Mouse (Mus musculus): ENCODE data around the gene Asb6. TPM values are rescaled to one million over a fixed set of nuclear protein-coding genes. Genes with fewer than 3 reads are reported as not detected.
A peak's percentile ranks its signal among the peaks of the same experiment; 100 is the strongest.

Gene Asb6
- polyA plus RNA-seq, 1 experiment from 2014 or later: 47.2 TPM

DNA sequence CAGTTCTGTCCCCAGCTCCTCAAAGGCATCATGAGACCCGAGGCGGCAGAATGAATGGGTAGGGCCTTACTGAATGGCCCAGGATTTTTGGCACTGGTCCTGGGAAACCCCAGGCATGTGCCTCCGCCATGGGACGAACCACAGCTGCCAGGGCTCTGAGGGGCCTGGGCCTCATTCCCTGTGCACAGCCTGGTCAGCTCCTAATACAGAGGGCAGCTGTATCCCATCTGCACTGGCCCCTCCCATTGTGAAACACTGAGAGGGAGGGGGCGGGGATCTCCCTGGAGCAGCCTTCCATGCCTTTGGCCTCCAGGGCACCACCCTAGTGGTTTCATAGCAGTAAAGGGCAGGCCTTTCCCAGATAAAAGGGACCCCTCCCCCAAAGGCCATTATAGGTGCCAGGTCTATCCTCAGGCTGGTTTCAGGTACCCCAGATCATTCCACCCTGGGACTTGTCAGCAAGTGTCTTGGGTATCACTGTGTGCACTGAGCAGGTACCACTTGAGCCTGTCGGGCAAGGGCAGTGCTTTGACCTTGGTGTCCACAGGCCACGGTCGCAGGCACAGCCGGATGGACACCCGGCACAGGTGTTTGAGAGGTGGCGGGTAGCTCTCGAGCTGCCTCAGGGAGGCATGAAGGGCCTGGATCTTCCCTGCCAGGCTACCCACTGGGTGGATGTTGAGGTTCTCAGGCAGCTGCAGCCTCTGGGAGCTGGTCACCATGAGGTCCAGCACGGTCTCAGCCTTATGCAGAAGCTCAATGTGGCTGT is 6.6 kb downstream of the Asb6 start:
- Histone ChIP-seq H3K9me3 (ENCODE audit: control insufficient read depth, low read length) (0 out of 2 replicates have a peak, but pooled peaks cover 2% of the 10 kb centered on the region), H3K36me3 (ENCODE audit: control insufficient read depth, insufficient read depth) (peaks cover 43% of the 10 kb centered on the region), H3K27me3 (replicated peaks; ENCODE audit: control insufficient read depth, insufficient read depth, low read length) (no peaks in the 10 kb centered on the region), H3K9ac (replicated peaks; ENCODE audit: low read depth, low read length) (no peak overlapping the region), H3K4me3 (replicated peaks; ENCODE audit: low read length) (no peak overlapping the region), H3K27ac (ENCODE audit: low read length) (no peak overlapping the region; the same call in 1 of the 2 replicates), H3K4me1 (replicated peaks; ENCODE audit: control insufficient read depth, insufficient read depth, low read length) (peaks cover 22% of the 10 kb centered on the region), H3K4me2 (ENCODE audit: low read length) (no peak overlapping the region)
- ATAC-seq: peak; percentile 47
- WGBS: 63% methylated on average over 13 of the region's 13 CpGs

DNA sequence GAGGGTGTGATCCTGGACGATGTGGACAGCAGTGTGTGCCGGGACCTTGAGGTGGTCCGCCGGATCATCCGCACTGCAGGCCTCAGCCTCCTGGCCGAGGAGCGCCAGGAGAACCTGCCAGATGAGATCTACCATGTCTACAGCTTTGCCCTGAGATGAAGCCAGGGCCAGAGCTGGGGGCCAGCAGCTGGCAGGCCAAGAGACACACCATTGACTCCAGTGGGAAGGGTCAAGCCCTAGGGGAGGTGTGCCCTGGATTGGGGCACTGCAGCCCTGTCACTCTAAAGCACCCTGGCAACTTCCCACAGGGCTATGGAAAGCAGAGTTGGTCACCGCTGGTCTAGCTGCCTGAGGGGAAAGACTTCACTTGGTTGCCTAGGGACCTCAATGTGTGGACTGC is 7.7 kb downstream of the Asb6 start:
- Histone ChIP-seq H3K4me3 (replicated peaks; ENCODE audit: low read length) (no peak overlapping the region), H3K27me3 (replicated peaks; ENCODE audit: control insufficient read depth, insufficient read depth, low read length) (no peaks in the 10 kb centered on the region), H3K9ac (replicated peaks; ENCODE audit: low read depth, low read length) (no peak overlapping the region), H3K9me3 (ENCODE audit: control insufficient read depth, low read length) (0 out of 2 replicates have a peak, but pooled peaks cover 2% of the 10 kb centered on the region), H3K27ac (ENCODE audit: low read length) (no peak overlapping the region), H3K4me1 (replicated peaks; ENCODE audit: control insufficient read depth, insufficient read depth, low read length) (peaks cover 19% of the 10 kb centered on the region), H3K4me2 (ENCODE audit: low read length) (no peak overlapping the region), H3K36me3 (ENCODE audit: control insufficient read depth, insufficient read depth) (peaks cover 43% of the 10 kb centered on the region)
- ATAC-seq: no peak
- 90% methylated on average over 8 of the region's 8 CpGs for WGBS

DNA sequence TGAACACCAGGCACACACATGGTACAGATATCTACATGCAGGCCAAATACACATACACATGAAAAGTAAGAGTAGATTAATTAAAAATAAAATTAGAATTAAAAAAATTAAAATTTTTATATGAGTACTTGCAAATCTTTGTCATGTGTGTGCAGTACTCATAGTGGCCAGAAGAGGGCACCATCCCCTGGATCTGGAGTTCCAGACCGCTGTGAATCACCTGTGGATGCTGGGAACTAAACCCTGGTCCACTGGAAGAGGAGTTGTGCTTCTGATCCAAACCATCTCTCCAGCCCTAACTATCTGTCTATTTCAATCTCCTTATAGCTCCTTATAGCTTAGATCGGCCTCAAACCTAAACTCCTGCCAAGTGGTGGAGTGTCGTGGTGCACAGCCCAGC is 9.1 kb downstream of the Asb6 start:
- 96% methylated on average over 3 of the region's 3 CpGs for WGBS
- Histone ChIP-seq H3K9me3 (ENCODE audit: control insufficient read depth, low read length) (0 out of 2 replicates have a peak, but pooled peaks cover 2% of the 10 kb centered on the region), H3K27me3 (replicated peaks; ENCODE audit: control insufficient read depth, insufficient read depth, low read length) (no peaks in the 10 kb centered on the region), H3K36me3 (ENCODE audit: control insufficient read depth, insufficient read depth) (peaks cover 43% of the 10 kb centered on the region), H3K4me3 (replicated peaks; ENCODE audit: low read length) (no peak overlapping the region), H3K4me1 (replicated peaks; ENCODE audit: control insufficient read depth, insufficient read depth, low read length) (0 out of 2 replicates have a peak, but pooled peaks cover 7% of the 10 kb centered on the region), H3K9ac (replicated peaks; ENCODE audit: low read depth, low read length) (no peak overlapping the region), H3K27ac (ENCODE audit: low read length) (no peak overlapping the region), H3K4me2 (ENCODE audit: low read length) (no peak overlapping the region)
- ATAC-seq: no peak

GRCm38 (mm10) chr2:30819873-30820272 is 10.3 kb downstream of the Asb6 start:
- Histone ChIP-seq H3K27ac (ENCODE audit: low read length) (no peak overlapping the region), H3K4me1 (replicated peaks; ENCODE audit: control insufficient read depth, insufficient read depth, low read length) (0 out of 2 replicates have a peak, but pooled peaks cover 7% of the 10 kb centered on the region), H3K9ac (replicated peaks; ENCODE audit: low read depth, low read length) (no peak overlapping the region), H3K9me3 (ENCODE audit: control insufficient read depth, low read length) (0 out of 2 replicates have a peak, but pooled peaks cover 2% of the 10 kb centered on the region), H3K27me3 (replicated peaks; ENCODE audit: control insufficient read depth, insufficient read depth, low read length) (no peaks in the 10 kb centered on the region), H3K4me2 (ENCODE audit: low read length) (no peak overlapping the region), H3K36me3 (ENCODE audit: control insufficient read depth, insufficient read depth) (peaks cover 42% of the 10 kb centered on the region), H3K4me3 (replicated peaks; ENCODE audit: low read length) (no peak overlapping the region)
- no peak for ATAC-seq
- WGBS: 93% methylated on average over 5 of the region's 5 CpGs

DNA sequence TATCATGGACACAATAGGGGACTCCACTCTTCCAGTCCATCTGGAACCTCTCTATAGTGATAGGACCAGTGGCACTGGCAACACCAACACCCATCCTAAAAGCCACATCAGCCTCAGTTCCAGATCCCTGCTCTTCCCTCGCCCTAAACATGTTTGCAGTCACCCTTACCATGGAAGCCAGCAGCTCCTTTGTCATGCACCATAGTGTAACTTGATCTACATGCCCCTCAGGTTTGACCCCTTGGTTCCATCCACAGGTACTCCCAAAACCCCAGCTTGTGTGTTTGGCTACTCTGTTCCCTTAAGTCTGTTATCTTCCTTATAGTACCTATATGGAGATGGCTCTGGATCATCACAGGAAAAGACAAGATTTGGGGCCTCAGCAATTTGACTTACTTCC is 13.8 kb downstream of the Asb6 start:
- H3K4me2 ChIP-seq (ENCODE audit: low read length): no peak overlapping the region
- no peaks in the 10 kb centered on the region for H3K4me1 ChIP-seq (replicated peaks; ENCODE audit: control insufficient read depth, insufficient read depth, low read length)
- 85% methylated on average over 1 of the region's 1 CpGs for WGBS
- H3K27me3 ChIP-seq (replicated peaks; ENCODE audit: control insufficient read depth, insufficient read depth, low read length): no peaks in the 10 kb centered on the region
- no peak overlapping the region for H3K27ac ChIP-seq (ENCODE audit: low read length)
- ATAC-seq: no peak
- H3K36me3 ChIP-seq (ENCODE audit: control insufficient read depth, insufficient read depth): peaks cover 26% of the 10 kb centered on the region
- H3K9ac ChIP-seq (replicated peaks; ENCODE audit: low read depth, low read length): no peak overlapping the region
- no peak overlapping the region for H3K4me3 ChIP-seq (replicated peaks; ENCODE audit: low read length)
- H3K9me3 ChIP-seq (ENCODE audit: control insufficient read depth, low read length): 0 out of 2 replicates have a peak, but pooled peaks cover 2% of the 10 kb centered on the region

GRCm38 (mm10) chr2:30810573-30810972 is 19.6 kb downstream of the Asb6 start:
- Histone ChIP-seq H3K27ac (ENCODE audit: low read length) (no peak overlapping the region), H3K36me3 (ENCODE audit: control insufficient read depth, insufficient read depth) (peaks cover 8% of the 10 kb centered on the region), H3K9me3 (ENCODE audit: control insufficient read depth, low read length) (no peaks in the 10 kb centered on the region), H3K4me3 (replicated peaks; ENCODE audit: low read length) (no peak overlapping the region), H3K4me2 (ENCODE audit: low read length) (no peak overlapping the region), H3K4me1 (replicated peaks; ENCODE audit: control insufficient read depth, insufficient read depth, low read length) (peaks cover 28% of the 10 kb centered on the region), H3K9ac (replicated peaks; ENCODE audit: low read depth, low read length) (no peak overlapping the region), H3K27me3 (replicated peaks; ENCODE audit: control insufficient read depth, insufficient read depth, low read length) (no peaks in the 10 kb centered on the region)
- no peak for ATAC-seq
- 88% methylated on average over 7 of the region's 7 CpGs for WGBS

DNA sequence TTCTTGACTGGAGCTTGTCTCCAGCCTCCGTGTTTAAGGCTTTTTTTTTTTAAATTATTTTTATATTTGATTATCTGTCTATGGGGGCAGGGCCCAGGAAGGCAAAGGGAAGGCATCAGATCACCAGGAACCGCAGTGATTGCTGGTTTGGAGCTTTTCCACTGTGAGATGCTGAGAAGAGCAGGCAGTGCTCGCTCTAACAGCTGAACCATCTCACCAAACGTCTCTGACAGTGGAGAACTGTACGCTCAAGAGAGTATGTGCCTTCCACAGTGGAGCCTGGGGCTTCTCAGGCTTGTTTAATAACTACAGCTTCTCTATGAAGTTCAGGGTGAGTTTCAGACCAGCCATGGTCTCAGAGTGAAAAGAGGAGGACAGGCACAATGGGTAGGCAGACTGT is 20.6 kb downstream of the Asb6 start:
- 82% methylated on average over 5 of the region's 5 CpGs for WGBS
- peak overlapping the region; percentile 23; the same call in 1 of the 2 replicates for H3K9ac ChIP-seq (replicated peaks; ENCODE audit: low read depth, low read length)
- ATAC-seq: no peak
- no peak overlapping the region for H3K27ac ChIP-seq (ENCODE audit: low read length)
- H3K36me3 ChIP-seq (ENCODE audit: control insufficient read depth, insufficient read depth): peaks cover 3% of the 10 kb centered on the region; the same call in 1 of the 2 replicates
- H3K27me3 ChIP-seq (replicated peaks; ENCODE audit: control insufficient read depth, insufficient read depth, low read length): no peaks in the 10 kb centered on the region
- H3K4me3 ChIP-seq (replicated peaks; ENCODE audit: low read length): 0 out of 2 replicates have a peak overlapping the region, but pooled peaks have one; percentile 13
- peaks cover 28% of the 10 kb centered on the region for H3K4me1 ChIP-seq (replicated peaks; ENCODE audit: control insufficient read depth, insufficient read depth, low read length)
- H3K9me3 ChIP-seq (ENCODE audit: control insufficient read depth, low read length): no peaks in the 10 kb centered on the region
- H3K4me2 ChIP-seq (ENCODE audit: low read length): peak overlapping the region; percentile 37

GRCm38 (mm10) chr2:30808296-30808655 is 21.9 kb downstream of the Asb6 start:
- H3K9ac ChIP-seq (replicated peaks; ENCODE audit: low read depth, low read length): peak overlapping the region; percentile 85
- peak overlapping the region; percentile 69 for H3K27ac ChIP-seq (ENCODE audit: low read length)
- peaks cover 3% of the 10 kb centered on the region; the same call in 1 of the 2 replicates for H3K36me3 ChIP-seq (ENCODE audit: control insufficient read depth, insufficient read depth)
- WGBS: 5% methylated on average over 10 of the region's 10 CpGs
- H3K27me3 ChIP-seq (replicated peaks; ENCODE audit: control insufficient read depth, insufficient read depth, low read length): no peaks in the 10 kb centered on the region
- H3K9me3 ChIP-seq (ENCODE audit: control insufficient read depth, low read length): no peaks in the 10 kb centered on the region
- peak overlapping the region; percentile 79 for H3K4me3 ChIP-seq (replicated peaks; ENCODE audit: low read length)
- H3K4me1 ChIP-seq (replicated peaks; ENCODE audit: control insufficient read depth, insufficient read depth, low read length): peaks cover 28% of the 10 kb centered on the region
- no peak; the same call in 1 of the 2 replicates for ATAC-seq
- H3K4me2 ChIP-seq (ENCODE audit: low read length): peak overlapping the region; percentile 94

DNA sequence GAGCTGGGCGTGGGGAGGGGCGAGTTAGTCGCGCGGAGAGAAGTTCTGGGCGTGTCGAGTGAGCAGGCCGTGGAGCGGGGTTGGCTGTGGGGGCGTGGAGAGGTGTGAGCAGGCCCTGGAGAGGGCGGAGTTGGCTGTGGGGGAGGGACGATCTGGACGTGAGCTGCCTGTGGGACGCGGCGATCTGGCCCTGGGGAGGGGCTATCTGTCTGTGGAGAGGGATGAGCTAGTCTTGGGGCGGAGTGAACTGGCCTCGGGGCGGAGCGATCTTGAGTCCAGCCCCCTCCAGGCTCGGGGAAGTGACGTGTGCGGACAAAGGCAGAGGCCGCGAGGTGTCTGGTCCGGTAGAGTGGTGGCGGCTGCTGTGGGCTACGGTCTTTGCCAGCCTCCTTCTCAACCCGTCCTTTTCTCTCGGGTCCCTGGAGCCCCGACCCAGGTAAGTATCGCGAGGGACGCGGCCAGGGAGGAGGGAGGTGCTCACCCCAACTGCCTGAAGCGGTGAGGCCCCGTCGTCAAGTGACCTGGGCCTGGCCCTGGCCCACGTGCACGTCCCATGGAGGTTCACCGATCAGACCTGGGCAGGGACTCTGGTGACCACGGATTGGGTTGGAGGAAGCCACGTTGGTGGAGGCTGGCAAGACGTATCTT is 22.4 kb downstream of the Asb6 start, which contains the start of gene Ntmt1:
TSS of gene Ntmt1 (plus strand) at position 179 of the 648 bp plus-strand sequence.
- Histone ChIP-seq H3K36me3 (ENCODE audit: control insufficient read depth, insufficient read depth) (0 out of 2 replicates have a peak, but pooled peaks cover 3% of the 10 kb centered on the region), H3K27me3 (replicated peaks; ENCODE audit: control insufficient read depth, insufficient read depth, low read length) (no peaks in the 10 kb centered on the region), H3K9me3 (ENCODE audit: control insufficient read depth, low read length) (no peaks in the 10 kb centered on the region), H3K4me1 (replicated peaks; ENCODE audit: control insufficient read depth, insufficient read depth, low read length) (peaks cover 28% of the 10 kb centered on the region), H3K4me3 (replicated peaks; ENCODE audit: low read length) (peak within 1 kb of the TSS; percentile 79), H3K27ac (ENCODE audit: low read length) (peak within 1 kb of the TSS; percentile 74), H3K4me2 (ENCODE audit: low read length) (peak within 1 kb of the TSS; percentile 94), H3K9ac (replicated peaks; ENCODE audit: low read depth, low read length) (peak within 1 kb of the TSS; percentile 85)
- WGBS: 1% methylated on average over 44 of the region's 44 CpGs
- peak; percentile 97 for ATAC-seq

All from forebrain, embryonic 16.5 days (tissue).